Comparison of ENCODE assay signal across 21 mouse cellular contexts in the genomic region with DNA sequence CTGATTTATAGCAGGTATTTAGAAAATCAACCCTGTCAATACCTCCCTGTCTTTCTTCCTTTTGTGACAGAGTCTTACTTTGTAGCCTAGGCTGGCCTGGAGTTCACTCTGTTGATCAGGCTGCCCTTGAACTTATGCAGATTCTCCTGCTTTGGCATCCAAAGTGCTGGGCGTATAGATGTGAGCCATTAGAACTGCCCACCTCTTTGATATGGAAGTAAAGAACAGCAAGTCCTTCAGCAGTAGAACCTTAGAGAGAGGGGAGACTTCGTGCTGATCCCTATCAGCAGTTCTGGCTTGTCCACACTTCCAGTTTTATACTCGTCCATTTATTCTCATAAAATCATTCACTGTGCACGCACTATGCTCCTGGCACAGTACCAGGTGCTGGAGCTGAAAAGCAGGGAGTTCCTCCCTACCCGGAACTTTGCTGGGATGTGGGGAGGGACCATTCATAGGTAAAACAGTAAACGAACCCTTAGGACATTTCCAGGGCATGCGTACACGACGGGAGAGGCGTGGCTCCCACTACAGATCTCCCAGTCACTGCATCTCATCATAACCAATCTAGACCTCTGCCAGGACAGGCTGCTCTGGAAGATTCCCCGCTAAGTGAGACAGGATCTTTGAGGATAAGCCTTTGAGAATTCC. TPM values are rescaled to one million over a fixed set of nuclear protein-coding genes. Genes with fewer than 3 reads are reported as not detected.
DNase-seq lines count a peak whose midpoint lies in the region; ATAC-seq and TF ChIP-seq lines count a peak whose summit lies in the region.
"Had no signal": no experiment of that assay in that cellular context is flagged by ENCODE, and none has a peak within 500 bp of the region (broad histone marks: within the 10 kb centered on the region; RNA-seq: fewer than 3 reads in every experiment).

No protein-coding gene starts in this region.

- H3K4me2 ChIP-seq in heart, embryonic 13.5 days: peak overlapping the region; percentile 20; the same call in 1 of the 2 replicates
- H3K4me2 ChIP-seq: liver, embryonic 13.5 days had no signal

- H3K36me3 ChIP-seq in heart, embryonic 13.5 days: no peaks in the 10 kb centered on the region
- H3K36me3 ChIP-seq in ES-Bruce4 (ENCODE audit: control insufficient read depth, insufficient read depth, low read length, poor library complexity, severe bottlenecking): no peaks in the 10 kb centered on the region
- H3K36me3 ChIP-seq: liver, embryonic 13.5 days had no signal

- H3K9me3 ChIP-seq in heart, embryonic 13.5 days: no peaks in the 10 kb centered on the region
- H3K9me3 ChIP-seq in ES-Bruce4 (replicated peaks; ENCODE audit: control insufficient read depth, insufficient read depth, low read length, poor library complexity, severe bottlenecking): no peaks in the 10 kb centered on the region
- H3K9me3 ChIP-seq: liver, embryonic 13.5 days had no signal

- no peak overlapping the region for H3K27ac ChIP-seq in heart, embryonic 13.5 days (replicated peaks)
- H3K27ac ChIP-seq in ES-Bruce4 (ENCODE audit: insufficient read depth, low read length): peak overlapping the region; percentile 45
- H3K27ac ChIP-seq: heart, adult 2 months; liver, embryonic 13.5 days had no signal

- TF ChIP-seq EP300 in ES-Bruce4 (IDR thresholded peaks at IDR 0.05; ENCODE audit: insufficient read depth, low read depth, low read length): peak; percentile 18; the same call in 1 of the 2 replicates

- no peak for TF ChIP-seq POLR2A in ES-Bruce4 (IDR thresholded peaks at IDR 0.05; ENCODE audit: insufficient read depth, low read length)

- H3K4me1 ChIP-seq in heart, embryonic 13.5 days: no peaks in the 10 kb centered on the region
- no peaks in the 10 kb centered on the region for H3K4me1 ChIP-seq in ES-Bruce4 (ENCODE audit: control insufficient read depth, insufficient read depth, low read length)
- H3K4me1 ChIP-seq: liver, embryonic 13.5 days had no signal

- no peak for ATAC-seq in heart, embryonic 13.5 days (ENCODE audit: extremely low read depth, insufficient number of reproducible peaks, low FRiP score, low TSS enrichment)
- ATAC-seq: forebrain, embryonic 16.5 days; lung, postnatal 0 days had no signal

- no peak for TF ChIP-seq CTCF in ES-Bruce4 (IDR thresholded peaks at IDR 0.05; ENCODE audit: low read depth, low read length)

- no peak for DNase-seq in heart, adult 9 months (ENCODE audit: low spot score in 2 of 2)
- peak; percentile 23 for DNase-seq in kidney, adult 11 months
- peak; percentile 15 for DNase-seq in kidney, postnatal 10 days
- DNase-seq in cerebellum, adult 11 months: no peak
- no peak for DNase-seq in adrenal gland, postnatal 25 days
- DNase-seq in thymus, postnatal 36 days: no peak
- DNase-seq: cerebellum, postnatal 14 days; heart, adult 2 months; layer of hippocampus, postnatal 36 days; left cerebral cortex, postnatal 4 days; liver, embryonic 13.5 days; right cerebral cortex, postnatal 4 days; thymus, postnatal 25 days had no signal

- 56% methylated on average over 11 of the region's 11 CpGs for WGBS in heart, embryonic 13.5 days

- H3K4me3 ChIP-seq in heart, embryonic 13.5 days: no peak overlapping the region
- peak overlapping the region; percentile 0; the same call in 1 of the 2 replicates for H3K4me3 ChIP-seq in ES-Bruce4 (ENCODE audit: low read depth, low read length)
- H3K4me3 ChIP-seq: heart, adult 2 months; liver, embryonic 13.5 days had no signal

- no peaks in the 10 kb centered on the region; the same call in 1 of the 2 replicates for H3K27me3 ChIP-seq in heart, embryonic 13.5 days (replicated peaks)
- H3K27me3 ChIP-seq in ES-Bruce4 (ENCODE audit: control insufficient read depth, insufficient read depth, low read length, poor library complexity, severe bottlenecking): no peaks in the 10 kb centered on the region
- H3K27me3 ChIP-seq: liver, embryonic 13.5 days had no signal

- no peak overlapping the region for H3K9ac ChIP-seq in heart, embryonic 13.5 days
- H3K9ac ChIP-seq in ES-Bruce4 (ENCODE audit: low read depth, poor library complexity, severe bottlenecking): peak overlapping the region; percentile 46; the same call in 1 of the 2 replicates
- H3K9ac ChIP-seq: liver, embryonic 13.5 days had no signal

RNA-seq across cellular contexts. Expression of gene Cwh43, which starts 13.3 kb away (rescaled TPM):
- polyA plus RNA-seq in heart, embryonic 13.5 days (2015; fragmentation: Nextera tagmentation; extraction: Ambion mirVana): not detected in 2 replicates
- not detected in 2 replicates for polyA plus RNA-seq in ES-Bruce4 (2011; ENCODE audit: insufficient read depth, insufficient read length, low read depth, missing spikeins)
- 0.12 TPM in 1 of 2 replicates, not detected in the other for total RNA-seq in adrenal gland, postnatal 25 days (2021)
- total RNA-seq: gastrocnemius, adult 18-20 months; heart, adult 2 months; megakaryocyte, adult 5-6 weeks; monocyte, adult 5-6 weeks had no signal
- polyA plus RNA-seq: forebrain, embryonic 16.5 days; heart, adult 2 months; hindbrain, embryonic 11.5 days; liver, embryonic 13.5 days; lung, postnatal 0 days had no signal

Comparison
In these comparisons a context has a peak if more than half of its experiments do, and no peak if none do; other contexts are left out.
1. DNase-seq: peak in kidney, adult 11 months (single experiment) and kidney, postnatal 10 days (single experiment); none in heart, adult 9 months (0 of 2), cerebellum, adult 11 months (single experiment), adrenal gland, postnatal 25 days (single experiment) and thymus, postnatal 36 days (0 of 2).